Mouse (Mus musculus) kidney, postnatal 0 days (tissue): ENCODE measurements around the gene Arhgap42. TPM values are rescaled to one million over a fixed set of nuclear protein-coding genes. Genes with fewer than 3 reads are reported as not detected.

Experiments used
- ATAC-seq: fragments of 200-750 bp; cut with Nextera tagmentation; replicated peaks from 2 replicates; pipeline ENCODE4 v1.8.0; 2017; ENCODE audit warnings: low read depth, moderate number of reproducible peaks, moderate TSS enrichment, moderate library complexity; ENCODE audit not compliant: low FRiP score
- DNase-seq: peaks from one replicate; pipeline ENCODE4 v3.0.0-alpha.2; 2016; ENCODE audit warnings: low spot score
- H3K27ac ChIP-seq: fragments of 300-500 bp; sonication (generic); 2 replicates; pipeline ENCODE4 v1.5.1; 2014; ENCODE audit warnings: mild to moderate bottlenecking
- H3K27me3 ChIP-seq: fragments of 300-500 bp; sonication (generic); 2 replicates; pipeline ENCODE4 v1.6.1; 2014; ENCODE audit warnings: low read length, mixed read lengths; ENCODE audit not compliant: insufficient read depth
- H3K36me3 ChIP-seq: fragments of 300-500 bp; sonication (generic); 2 replicates; pipeline ENCODE4 v1.6.1; 2014; ENCODE audit warnings: low read length, mixed read lengths; ENCODE audit not compliant: insufficient read depth
- H3K4me1 ChIP-seq: fragments of 300-500 bp; sonication (generic); replicated peaks from 2 replicates; pipeline ENCODE4 v1.6.1; 2014; ENCODE audit warnings: antibody characterized with exemption, low read length, mixed read lengths; ENCODE audit not compliant: insufficient read depth
- H3K4me2 ChIP-seq: fragments of 300-500 bp; sonication (generic); 2 replicates; pipeline ENCODE4 v1.6.1; 2014; ENCODE audit warnings: mild to moderate bottlenecking, low read length, moderate library complexity, mixed read lengths
- H3K4me3 ChIP-seq: fragments of 300-500 bp; sonication (generic); replicated peaks from 2 replicates; pipeline ENCODE4 v1.5.1; 2014; ENCODE audit warnings: low read depth, low read length
- H3K9ac ChIP-seq: fragments of 300-500 bp; sonication (generic); 2 replicates; pipeline ENCODE4 v1.6.1; 2014; ENCODE audit warnings: low read depth, low read length
- H3K9me3 ChIP-seq: fragments of 300-500 bp; sonication (generic); replicated peaks from 2 replicates; pipeline ENCODE4 v1.6.1; 2016; ENCODE audit warnings: low read length, inconsistent platforms, mixed read lengths
- CTCF ChIP-seq: IDR thresholded peaks from 2 replicates; pipeline ENCODE4 v1.5.1; 2016; ENCODE audit warnings: antibody characterized with exemption, low read depth, mild to moderate bottlenecking, moderate library complexity
- WGBS: fragments of 180-500 bp; shearing (Covaris S2); extraction: QIAGEN DNeasy Blood & Tissue Kit; methylation state at CpG from one replicate; pipeline ENCODE4 v1.1.7; 2014; 5-methylcytosine and 5-hydroxymethylcytosine counted together
- polyA plus RNA-seq: library from polyadenylated mRNA; unstranded; fragments of >200 nt; fragmentation: Nextera tagmentation; extraction: Ambion mirVana; gene quantifications from 2 replicates; pipeline ENCODE4 v1.2.1, GENCODE M21; 2015

Arhgap42 gene
- polyA plus RNA-seq, 1 experiment from 2014 or later: 30.8 TPM

GRCm38 (mm10) chr9:9224837-9225236 is 14.1 kb downstream of the Arhgap42 start:
- H3K4me1 ChIP-seq: 0 out of 2 replicates have a peak, but pooled peaks cover 3% of the 10 kb centered on the region

DNA sequence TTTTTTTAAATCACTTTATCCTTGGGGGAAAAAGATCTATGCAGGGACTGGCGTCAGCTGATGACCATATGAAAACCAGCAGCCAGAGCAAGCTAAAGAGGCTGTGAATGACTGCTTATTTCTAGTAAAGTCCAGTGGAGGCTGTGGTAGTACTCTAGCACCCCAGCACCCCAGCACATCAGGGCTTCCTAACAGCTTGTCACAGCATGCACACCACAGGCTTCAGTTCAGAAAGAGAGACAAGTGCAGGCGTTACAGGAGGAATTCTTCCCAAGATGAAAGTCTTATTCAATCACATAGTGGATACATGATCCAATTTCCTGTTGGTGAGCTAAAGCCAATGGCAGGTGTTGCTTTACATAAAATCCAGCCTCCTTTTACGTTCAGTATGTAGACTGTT is 15.5 kb downstream of the Arhgap42 start:
- Histone ChIP-seq H3K9ac (no peak overlapping the region), H3K4me3 (no peak overlapping the region), H3K27ac (no peak overlapping the region), H3K27me3 (no peaks in the 10 kb centered on the region), H3K36me3 (no peaks in the 10 kb centered on the region), H3K4me1 (0 out of 2 replicates have a peak, but pooled peaks cover 3% of the 10 kb centered on the region), H3K9me3 (no peaks in the 10 kb centered on the region), H3K4me2 (no peak overlapping the region)
- no peak for TF ChIP-seq CTCF
- no peak for ATAC-seq
- no peak for DNase-seq
- 51% methylated on average over 3 of the region's 3 CpGs for WGBS

More at GRCm38 (mm10) chr9:9224837-9225236, 14.1 kb downstream of the Arhgap42 start:
- Histone ChIP-seq H3K36me3 (no peaks in the 10 kb centered on the region), H3K4me2 (no peak overlapping the region), H3K9ac (no peak overlapping the region), H3K27ac (no peak overlapping the region), H3K4me3 (no peak overlapping the region), H3K9me3 (no peaks in the 10 kb centered on the region), H3K27me3 (no peaks in the 10 kb centered on the region)
- TF ChIP-seq CTCF: no peak
- ATAC-seq: no peak
- WGBS: 33% methylated on average over 1 of the region's 1 CpGs
- no peak for DNase-seq

DNA sequence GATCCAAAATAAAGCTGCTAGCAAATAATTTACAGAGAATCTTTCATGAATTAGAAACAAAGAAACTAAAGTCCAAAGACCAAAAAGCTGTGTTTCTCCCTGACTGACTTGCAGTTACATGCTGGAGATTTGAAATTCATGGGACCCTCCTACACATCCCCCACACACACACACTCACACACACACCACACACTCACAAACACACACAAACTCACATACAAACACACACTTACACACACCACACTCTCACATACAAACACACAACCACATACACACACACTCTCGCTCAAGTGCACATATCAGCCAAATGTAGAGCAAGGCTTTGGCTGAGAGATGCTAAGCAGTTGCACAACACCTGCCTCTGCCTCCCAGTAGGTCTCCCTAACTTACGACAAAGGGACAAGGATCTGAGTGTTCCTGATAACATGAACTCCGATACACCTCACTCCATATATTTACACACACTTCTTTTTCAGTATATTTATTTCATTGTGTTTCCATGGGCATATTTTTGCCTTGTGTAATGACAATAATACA is 16.9 kb downstream of the Arhgap42 start:
- 75% methylated on average over 3 of the region's 3 CpGs for WGBS
- no peak overlapping the region for H3K27ac ChIP-seq
- no peak for TF ChIP-seq CTCF

GRCm38 (mm10) chr9:9221185-9221584 is 17.7 kb downstream of the Arhgap42 start:
- no peak overlapping the region for H3K9ac ChIP-seq
- H3K4me3 ChIP-seq: no peak overlapping the region
- H3K27me3 ChIP-seq: no peaks in the 10 kb centered on the region
- H3K36me3 ChIP-seq: no peaks in the 10 kb centered on the region
- ATAC-seq: peak; percentile 89
- 60% methylated on average over 4 of the region's 4 CpGs for WGBS
- DNase-seq: no peak
- H3K27ac ChIP-seq: peak overlapping the region; percentile 42
- no peak for TF ChIP-seq CTCF
- 0 out of 2 replicates have a peak, but pooled peaks cover 3% of the 10 kb centered on the region for H3K4me1 ChIP-seq
- H3K4me2 ChIP-seq: no peak overlapping the region
- H3K9me3 ChIP-seq: no peaks in the 10 kb centered on the region

More for the DNA sequence above, 16.9 kb downstream of the Arhgap42 start:
- Histone ChIP-seq H3K9ac (no peak overlapping the region), H3K4me2 (no peak overlapping the region), H3K4me3 (no peak overlapping the region), H3K4me1 (0 out of 2 replicates have a peak, but pooled peaks cover 3% of the 10 kb centered on the region), H3K27me3 (no peaks in the 10 kb centered on the region), H3K9me3 (no peaks in the 10 kb centered on the region), H3K36me3 (no peaks in the 10 kb centered on the region)
- DNase-seq: no peak
- ATAC-seq: no peak; the same call in 1 of the 2 replicates

DNA sequence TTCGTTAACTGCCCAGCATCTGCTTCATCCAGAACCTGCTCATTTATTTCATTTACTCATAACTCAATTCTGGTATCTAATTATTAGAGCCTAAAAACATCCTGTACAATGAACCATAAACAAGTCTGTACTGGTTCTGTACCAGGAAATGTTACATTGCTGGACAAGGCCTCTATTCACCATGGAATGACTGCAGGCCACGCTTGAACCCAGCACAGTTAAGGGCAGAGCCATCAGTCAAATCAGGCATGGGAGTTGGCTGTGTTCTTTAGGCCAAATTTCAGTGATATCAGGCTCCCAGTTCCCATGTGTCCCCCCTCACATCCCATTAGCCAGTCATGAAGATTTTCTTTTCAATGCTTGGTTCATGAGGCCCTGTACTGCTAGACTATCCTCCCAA is 20.6 kb downstream of the Arhgap42 start:
- H3K36me3 ChIP-seq: no peaks in the 10 kb centered on the region
- DNase-seq: no peak
- H3K4me3 ChIP-seq: no peak overlapping the region
- H3K27me3 ChIP-seq: no peaks in the 10 kb centered on the region
- H3K9me3 ChIP-seq: no peaks in the 10 kb centered on the region
- 59% methylated on average over 2 of the region's 2 CpGs for WGBS
- no peak overlapping the region for H3K9ac ChIP-seq
- no peaks in the 10 kb centered on the region for H3K4me1 ChIP-seq
- TF ChIP-seq CTCF: no peak
- H3K27ac ChIP-seq: no peak overlapping the region
- no peak for ATAC-seq
- no peak overlapping the region for H3K4me2 ChIP-seq

- no peaks in the 10 kb centered on the region for H3K9me3 ChIP-seq
- H3K4me2 ChIP-seq: no peak overlapping the region
- no peak overlapping the region for H3K4me3 ChIP-seq
- no peaks in the 10 kb centered on the region for H3K4me1 ChIP-seq
- ATAC-seq (no peak), DNase-seq (no peak)
- no peaks in the 10 kb centered on the region for H3K36me3 ChIP-seq
- H3K9ac ChIP-seq: no peak overlapping the region
- H3K27me3 ChIP-seq: no peaks in the 10 kb centered on the region
- no peak for TF ChIP-seq CTCF
- 83% methylated on average over 5 of the region's 5 CpGs for WGBS
- H3K27ac ChIP-seq: no peak overlapping the region
These were observed 24.1 kb downstream of the Arhgap42 start for GRCm38 (mm10) chr9:9214849-9215248.

DNA sequence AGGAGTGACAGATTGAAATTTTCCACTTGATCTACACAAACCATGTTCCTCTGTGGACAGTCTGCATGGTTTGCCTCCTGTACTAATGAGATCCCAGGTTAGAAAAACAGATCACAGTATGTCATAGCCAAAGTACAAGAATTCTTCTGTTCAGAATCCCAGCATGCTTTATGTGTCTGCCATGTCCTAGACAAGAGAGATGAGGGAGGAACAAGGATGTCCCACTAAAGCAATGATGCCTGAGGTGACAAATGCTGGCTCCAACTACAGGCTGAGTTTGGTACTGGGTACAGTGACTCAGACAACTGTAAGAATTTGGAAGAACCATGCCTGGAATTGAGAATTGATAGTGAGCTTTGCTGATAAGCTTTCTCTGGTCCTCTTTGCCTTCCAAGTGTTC is 24.6 kb downstream of the Arhgap42 start:
- TF ChIP-seq CTCF: no peak; the same call in 1 of the 2 replicates
- Histone ChIP-seq H3K4me3 (no peak overlapping the region), H3K4me1 (no peaks in the 10 kb centered on the region), H3K36me3 (no peaks in the 10 kb centered on the region), H3K9ac (no peak overlapping the region), H3K9me3 (no peaks in the 10 kb centered on the region), H3K4me2 (no peak overlapping the region), H3K27me3 (no peaks in the 10 kb centered on the region), H3K27ac (no peak overlapping the region)
- no peak for DNase-seq
- no peak for ATAC-seq
